Mouse (Mus musculus): Measurements from ENCODE around the gene H2-Q7. TPM values are rescaled to one million over a fixed set of nuclear protein-coding genes. Genes with fewer than 3 reads are reported as not detected.
"Not testable (repeated sequence)": the region's sequence is repeated elsewhere in the genome, so short reads cannot be mapped to it uniquely, and the experiment has no call there.

Gene H2-Q7
- polyA plus RNA-seq, 1 experiment from 2014 or later, result 12.5 TPM

GRCm38 (mm10) chr17:35428883-35429282 is 10.1 kb upstream of the H2-Q7 start:
- H3K4me3 ChIP-seq (ENCODE audit: low read depth, low read length); H3K4me2 ChIP-seq (ENCODE audit: low read depth); H3K36me3 ChIP-seq (ENCODE audit: control insufficient read depth, insufficient read depth, low read length); H3K27me3 ChIP-seq (ENCODE audit: control insufficient read depth, insufficient read depth, low read length); H3K27ac ChIP-seq (ENCODE audit: low read depth, low read length); ATAC-seq (ENCODE audit: insufficient read depth, low FRiP score, low TSS enrichment); DNase-seq (ENCODE audit: low spot score); H3K9ac ChIP-seq (ENCODE audit: low read length); H3K4me1 ChIP-seq (ENCODE audit: control insufficient read depth, insufficient read depth, low read length); H3K9me3 ChIP-seq (ENCODE audit: control insufficient read depth, low read length): not testable (repeated sequence)
- WGBS, result 88% methylated on average over 6 of the region's 6 CpGs

DNA sequence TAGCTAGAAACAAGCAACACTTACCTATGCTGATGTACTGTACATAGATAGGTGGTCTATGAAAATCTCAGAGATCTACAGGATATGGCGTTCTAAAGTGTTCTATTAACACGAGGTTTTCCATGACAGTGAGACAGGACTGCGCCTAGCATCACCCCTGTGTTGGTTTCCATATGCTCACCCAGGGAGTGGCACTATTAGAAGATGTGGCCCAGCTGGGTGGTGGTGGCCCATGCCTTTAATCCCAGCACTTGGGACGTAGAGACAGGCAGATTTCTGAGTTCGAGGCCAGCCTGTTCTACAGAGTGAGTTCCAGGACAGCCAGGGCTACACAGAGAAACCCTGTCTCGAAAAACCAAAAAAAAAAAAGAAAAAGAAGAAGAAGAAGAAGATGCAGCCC is 8.3 kb upstream of the H2-Q7 start:
- H3K4me3 ChIP-seq (ENCODE audit: low read depth, low read length); H3K4me2 ChIP-seq (ENCODE audit: low read depth); H3K9ac ChIP-seq (ENCODE audit: low read length); H3K4me1 ChIP-seq (ENCODE audit: control insufficient read depth, insufficient read depth, low read length); H3K9me3 ChIP-seq (ENCODE audit: control insufficient read depth, low read length); ATAC-seq (ENCODE audit: insufficient read depth, low FRiP score, low TSS enrichment); H3K36me3 ChIP-seq (ENCODE audit: control insufficient read depth, insufficient read depth, low read length); DNase-seq (ENCODE audit: low spot score); H3K27ac ChIP-seq (ENCODE audit: low read depth, low read length); H3K27me3 ChIP-seq (ENCODE audit: control insufficient read depth, insufficient read depth, low read length): not testable (repeated sequence)
- WGBS, result 86% methylated on average over 6 of the region's 6 CpGs

GRCm38 (mm10) chr17:35432167-35432566 is 6.8 kb upstream of the H2-Q7 start:
- ATAC-seq (ENCODE audit: insufficient read depth, low FRiP score, low TSS enrichment); H3K36me3 ChIP-seq (ENCODE audit: control insufficient read depth, insufficient read depth, low read length); DNase-seq (ENCODE audit: low spot score); H3K4me1 ChIP-seq (ENCODE audit: control insufficient read depth, insufficient read depth, low read length); H3K4me3 ChIP-seq (ENCODE audit: low read depth, low read length); H3K9me3 ChIP-seq (ENCODE audit: control insufficient read depth, low read length); H3K27ac ChIP-seq (ENCODE audit: low read depth, low read length); H3K9ac ChIP-seq (ENCODE audit: low read length); H3K27me3 ChIP-seq (ENCODE audit: control insufficient read depth, insufficient read depth, low read length); H3K4me2 ChIP-seq (ENCODE audit: low read depth): not testable (repeated sequence)
- WGBS, result 89% methylated on average over 3 of the region's 3 CpGs

DNA sequence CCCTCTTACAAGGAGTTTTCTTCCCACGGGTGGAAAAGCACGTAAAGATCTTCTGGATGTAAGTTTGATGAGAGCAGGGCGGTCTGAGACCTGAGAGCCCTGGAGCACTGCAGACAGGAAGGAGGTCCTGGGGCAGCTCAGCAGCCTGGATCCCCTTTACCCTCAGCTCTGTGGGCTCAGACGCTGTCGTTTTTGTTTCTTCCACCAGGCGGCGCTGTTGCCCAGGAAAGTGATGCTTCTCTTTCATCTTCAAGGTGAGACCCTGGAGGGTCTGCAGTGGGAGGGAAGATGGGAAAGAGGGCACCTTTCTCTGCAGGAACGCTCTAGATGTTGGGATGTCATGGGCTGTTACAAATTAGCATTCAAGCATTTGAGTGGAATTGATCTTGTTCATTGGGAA is 4.1 kb upstream of the H2-Q7 start:
- not testable (repeated sequence) for H3K9me3 ChIP-seq (ENCODE audit: control insufficient read depth, low read length); H3K36me3 ChIP-seq (ENCODE audit: control insufficient read depth, insufficient read depth, low read length); H3K4me1 ChIP-seq (ENCODE audit: control insufficient read depth, insufficient read depth, low read length); H3K9ac ChIP-seq (ENCODE audit: low read length); H3K27me3 ChIP-seq (ENCODE audit: control insufficient read depth, insufficient read depth, low read length); ATAC-seq (ENCODE audit: insufficient read depth, low FRiP score, low TSS enrichment); H3K4me3 ChIP-seq (ENCODE audit: low read depth, low read length); H3K27ac ChIP-seq (ENCODE audit: low read depth, low read length); H3K4me2 ChIP-seq (ENCODE audit: low read depth)
- WGBS, result 9% methylated on average over 8 of the region's 8 CpGs
- DNase-seq (ENCODE audit: low spot score), result peak; percentile 75

GRCm38 (mm10) chr17:35435577-35435976 is 3.4 kb upstream of the H2-Q7 start:
- not testable (repeated sequence) for H3K4me1 ChIP-seq (ENCODE audit: control insufficient read depth, insufficient read depth, low read length); H3K4me2 ChIP-seq (ENCODE audit: low read depth); H3K4me3 ChIP-seq (ENCODE audit: low read depth, low read length); ATAC-seq (ENCODE audit: insufficient read depth, low FRiP score, low TSS enrichment); H3K27me3 ChIP-seq (ENCODE audit: control insufficient read depth, insufficient read depth, low read length); DNase-seq (ENCODE audit: low spot score); H3K9me3 ChIP-seq (ENCODE audit: control insufficient read depth, low read length); H3K9ac ChIP-seq (ENCODE audit: low read length); H3K27ac ChIP-seq (ENCODE audit: low read depth, low read length); H3K36me3 ChIP-seq (ENCODE audit: control insufficient read depth, insufficient read depth, low read length)
- 81% methylated on average over 3 of the region's 3 CpGs for WGBS

GRCm38 (mm10) chr17:35437386-35437936 is 1.5 kb upstream of the H2-Q7 start:
- ATAC-seq (ENCODE audit: insufficient read depth, low FRiP score, low TSS enrichment); H3K9ac ChIP-seq (ENCODE audit: low read length); H3K4me2 ChIP-seq (ENCODE audit: low read depth); DNase-seq (ENCODE audit: low spot score); H3K27me3 ChIP-seq (ENCODE audit: control insufficient read depth, insufficient read depth, low read length); H3K36me3 ChIP-seq (ENCODE audit: control insufficient read depth, insufficient read depth, low read length); H3K9me3 ChIP-seq (ENCODE audit: control insufficient read depth, low read length); H3K4me1 ChIP-seq (ENCODE audit: control insufficient read depth, insufficient read depth, low read length); H3K27ac ChIP-seq (ENCODE audit: low read depth, low read length); H3K4me3 ChIP-seq (ENCODE audit: low read depth, low read length): not testable (repeated sequence)
- 64% methylated on average over 1 of the region's 1 CpGs for WGBS

DNA sequence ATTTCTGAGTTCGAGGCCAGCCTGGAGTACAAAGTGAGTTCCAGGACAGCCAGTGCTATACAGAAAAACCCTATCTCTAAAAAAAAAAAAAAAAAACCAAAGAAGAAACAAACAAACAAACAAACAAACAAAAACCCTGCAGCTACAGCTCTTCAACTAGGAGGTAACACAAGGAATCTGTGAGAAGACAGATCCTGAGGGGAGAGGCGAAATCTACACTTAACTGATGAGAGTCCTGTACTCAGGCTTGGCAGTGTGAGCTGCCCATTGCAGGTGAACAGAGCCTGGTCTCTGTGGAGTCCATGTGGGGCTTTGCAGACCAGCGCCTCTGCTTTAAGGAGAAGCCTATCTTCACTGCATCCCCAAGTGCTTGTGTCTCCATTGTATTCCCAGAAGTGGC is 560 bp upstream of the H2-Q7 start:
- not testable (repeated sequence) for H3K4me2 ChIP-seq (ENCODE audit: low read depth); H3K4me3 ChIP-seq (ENCODE audit: low read depth, low read length); H3K9me3 ChIP-seq (ENCODE audit: control insufficient read depth, low read length); H3K36me3 ChIP-seq (ENCODE audit: control insufficient read depth, insufficient read depth, low read length); ATAC-seq (ENCODE audit: insufficient read depth, low FRiP score, low TSS enrichment); H3K27ac ChIP-seq (ENCODE audit: low read depth, low read length); DNase-seq (ENCODE audit: low spot score); H3K27me3 ChIP-seq (ENCODE audit: control insufficient read depth, insufficient read depth, low read length); H3K9ac ChIP-seq (ENCODE audit: low read length); H3K4me1 ChIP-seq (ENCODE audit: control insufficient read depth, insufficient read depth, low read length)
- 79% methylated on average over 1 of the region's 3 CpGs for WGBS

- peak; percentile 71; the same call in 1 of the 2 replicates for ATAC-seq (ENCODE audit: insufficient read depth, low FRiP score, low TSS enrichment)
- H3K27me3 ChIP-seq (ENCODE audit: control insufficient read depth, insufficient read depth, low read length); H3K9me3 ChIP-seq (ENCODE audit: control insufficient read depth, low read length); H3K4me1 ChIP-seq (ENCODE audit: control insufficient read depth, insufficient read depth, low read length); H3K27ac ChIP-seq (ENCODE audit: low read depth, low read length); H3K36me3 ChIP-seq (ENCODE audit: control insufficient read depth, insufficient read depth, low read length): not testable (repeated sequence)
- Histone ChIP-seq H3K9ac (ENCODE audit: low read length) (peak overlapping the region; percentile 62), H3K4me2 (ENCODE audit: low read depth) (peak overlapping the region; percentile 86), H3K4me3 (ENCODE audit: low read depth, low read length) (peak overlapping the region; percentile 41)
- 1% methylated on average over 42 of the region's 48 CpGs for WGBS
- DNase-seq (ENCODE audit: low spot score), result peak; percentile 44
Measured at GRCm38 (mm10) chr17:35439295-35439747, 366 bp downstream of the H2-Q7 start.

DNA sequence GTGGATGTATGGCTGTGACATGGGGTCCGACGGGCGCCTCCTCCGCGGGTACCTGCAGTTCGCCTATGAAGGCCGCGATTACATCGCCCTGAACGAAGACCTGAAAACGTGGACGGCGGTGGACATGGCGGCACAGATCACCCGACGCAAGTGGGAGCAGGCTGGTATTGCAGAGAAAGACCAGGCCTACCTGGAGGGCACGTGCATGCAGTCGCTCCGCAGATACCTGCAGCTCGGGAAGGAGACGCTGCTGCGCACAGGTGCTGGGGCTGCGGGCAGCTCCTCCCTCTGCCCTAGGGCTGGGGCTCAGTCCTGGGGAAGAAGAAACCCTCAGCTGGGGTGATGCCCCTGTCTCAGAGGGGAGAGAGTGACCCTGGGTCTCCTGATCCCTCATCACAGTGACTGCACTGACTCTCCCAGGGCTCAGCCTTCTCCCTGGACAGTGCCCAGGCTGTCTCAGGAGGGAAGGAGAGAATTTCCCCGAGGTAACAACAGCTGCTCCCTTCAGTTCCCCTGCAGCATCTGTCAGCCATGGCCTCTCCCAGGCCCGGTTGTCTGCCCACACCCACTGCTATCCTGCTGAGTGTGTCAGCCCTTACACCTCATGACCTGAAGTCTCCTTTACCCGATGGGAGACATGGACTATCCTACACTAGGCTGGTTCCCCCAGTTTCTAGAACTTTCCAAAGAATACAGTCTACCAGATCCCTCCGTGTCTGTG is 1.1 kb downstream of the H2-Q7 start:
- H3K4me1 ChIP-seq (ENCODE audit: control insufficient read depth, insufficient read depth, low read length); H3K36me3 ChIP-seq (ENCODE audit: control insufficient read depth, insufficient read depth, low read length); H3K9me3 ChIP-seq (ENCODE audit: control insufficient read depth, low read length); ATAC-seq (ENCODE audit: insufficient read depth, low FRiP score, low TSS enrichment); H3K9ac ChIP-seq (ENCODE audit: low read length); H3K27me3 ChIP-seq (ENCODE audit: control insufficient read depth, insufficient read depth, low read length); H3K27ac ChIP-seq (ENCODE audit: low read depth, low read length); H3K4me2 ChIP-seq (ENCODE audit: low read depth); H3K4me3 ChIP-seq (ENCODE audit: low read depth, low read length): not testable (repeated sequence)
- WGBS, result 47% methylated on average over 26 of the region's 27 CpGs
- peak; percentile 14 for DNase-seq (ENCODE audit: low spot score)

All from neural tube, embryonic 11.5 days (tissue).